16 mouse cellular contexts compared by ENCODE assay signal in the genomic region with DNA sequence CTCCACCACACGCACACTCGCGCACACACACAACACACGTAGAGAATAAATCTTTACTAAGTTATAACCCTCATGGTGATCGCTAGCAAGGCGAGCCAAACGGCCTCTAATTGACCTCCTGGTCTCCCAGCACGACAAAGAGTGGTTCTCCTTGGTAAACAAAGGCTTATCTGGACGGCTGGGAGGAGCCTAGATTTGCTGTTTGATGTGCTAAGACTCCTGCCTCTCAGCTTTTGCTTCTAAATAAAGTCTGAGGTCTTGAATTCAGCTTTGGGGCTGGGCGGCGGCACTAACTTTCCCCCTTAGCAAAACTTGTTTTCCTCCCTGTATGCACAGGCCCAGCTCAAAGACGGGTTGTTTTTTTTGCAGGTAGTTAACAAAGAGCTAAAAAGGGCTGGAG. TPM values are rescaled to one million over a fixed set of nuclear protein-coding genes. Genes with fewer than 3 reads are reported as not detected.
A peak's percentile ranks its signal among the peaks of the same experiment; 100 is the strongest.
DNase-seq lines count a peak whose midpoint lies in the region; ATAC-seq lines count a peak whose summit lies in the region.
"Had no signal": no experiment of that assay in that cellular context is flagged by ENCODE, and none has a peak within 500 bp of the region (broad histone marks: within the 10 kb centered on the region; RNA-seq: fewer than 3 reads in every experiment).

No protein-coding gene starts in this region.

- H3K4me1 ChIP-seq in forebrain, embryonic 11.5 days (replicated peaks; ENCODE audit: control insufficient read depth, insufficient read depth, low read length) = peaks cover 5% of the 10 kb centered on the region
- peaks cover 3% of the 10 kb centered on the region for H3K4me1 ChIP-seq in forebrain, embryonic 13.5 days
- peaks cover 14% of the 10 kb centered on the region for H3K4me1 ChIP-seq in lung, embryonic 15.5 days
- peaks cover 16% of the 10 kb centered on the region for H3K4me1 ChIP-seq in stomach, embryonic 16.5 days (ENCODE audit: control insufficient read depth, insufficient read depth, low read length)

- H3K27ac ChIP-seq in forebrain, embryonic 11.5 days (ENCODE audit: low read depth, low read length) = no peak overlapping the region
- no peak overlapping the region for H3K27ac ChIP-seq in forebrain, embryonic 13.5 days
- H3K27ac ChIP-seq in lung, embryonic 15.5 days = peak overlapping the region; percentile 37; the same call in 1 of the 2 replicates
- H3K27ac ChIP-seq in stomach, embryonic 16.5 days (ENCODE audit: low read length) = peak overlapping the region; percentile 64
- H3K27ac ChIP-seq: embryonic facial prominence, embryonic 13.5 days; forebrain, embryonic 12.5 days; hindbrain, embryonic 14.5 days had no signal

- WGBS in forebrain, embryonic 11.5 days = 22% methylated on average over 12 of the region's 12 CpGs
- 18% methylated on average over 12 of the region's 12 CpGs for whole genome bisulfite sequencing in forebrain, embryonic 13.5 days
- WGBS in lung, embryonic 15.5 days = 28% methylated on average over 12 of the region's 12 CpGs
- 24% methylated on average over 12 of the region's 12 CpGs for WGBS in stomach, embryonic 16.5 days

- H3K27me3 ChIP-seq in forebrain, embryonic 11.5 days (ENCODE audit: control insufficient read depth, insufficient read depth, low read length) = peaks cover 3% of the 10 kb centered on the region; the same call in 1 of the 2 replicates
- H3K27me3 ChIP-seq in forebrain, embryonic 13.5 days = 0 out of 2 replicates have a peak, but pooled peaks cover 11% of the 10 kb centered on the region
- peaks cover 13% of the 10 kb centered on the region for H3K27me3 ChIP-seq in lung, embryonic 15.5 days
- no peaks in the 10 kb centered on the region for H3K27me3 ChIP-seq in stomach, embryonic 16.5 days (ENCODE audit: control insufficient read depth, insufficient read depth, low read length)

- no peak overlapping the region for H3K4me3 ChIP-seq in forebrain, embryonic 11.5 days (ENCODE audit: low read depth, low read length)
- H3K4me3 ChIP-seq in forebrain, embryonic 13.5 days = no peak overlapping the region
- H3K4me3 ChIP-seq in lung, embryonic 15.5 days = no peak overlapping the region
- H3K4me3 ChIP-seq in stomach, embryonic 16.5 days (replicated peaks; ENCODE audit: low read length) = no peak overlapping the region
- H3K4me3 ChIP-seq: embryonic facial prominence, embryonic 13.5 days; forebrain, embryonic 12.5 days had no signal

- no peak for ATAC-seq in forebrain, embryonic 11.5 days (replicated peaks; ENCODE audit: low FRiP score)
- no peak for ATAC-seq in forebrain, embryonic 13.5 days
- ATAC-seq in lung, embryonic 15.5 days (ENCODE audit: borderline replicate concordance, extremely low read depth, low FRiP score, low TSS enrichment) = no peak
- peak; percentile 73; the same call in 1 of the 2 replicates for ATAC-seq in stomach, embryonic 16.5 days (ENCODE audit: insufficient read depth, low FRiP score)

- no peak overlapping the region for H3K4me2 ChIP-seq in forebrain, embryonic 11.5 days (ENCODE audit: low read depth, low read length, severe bottlenecking)
- no peak overlapping the region for H3K4me2 ChIP-seq in forebrain, embryonic 13.5 days
- H3K4me2 ChIP-seq in lung, embryonic 15.5 days = no peak overlapping the region
- no peak overlapping the region for H3K4me2 ChIP-seq in stomach, embryonic 16.5 days (ENCODE audit: low read depth, low read length)
- H3K4me2 ChIP-seq: embryonic facial prominence, embryonic 13.5 days; forebrain, embryonic 12.5 days; hindbrain, embryonic 14.5 days had no signal

- H3K9me3 ChIP-seq in forebrain, embryonic 11.5 days (ENCODE audit: control insufficient read depth, low read length) = no peaks in the 10 kb centered on the region
- no peaks in the 10 kb centered on the region for H3K9me3 ChIP-seq in forebrain, embryonic 13.5 days (replicated peaks)
- no peaks in the 10 kb centered on the region for H3K9me3 ChIP-seq in lung, embryonic 15.5 days
- 0 out of 2 replicates have a peak, but pooled peaks cover 3% of the 10 kb centered on the region for H3K9me3 ChIP-seq in stomach, embryonic 16.5 days (replicated peaks; ENCODE audit: control insufficient read depth, low read length)
- H3K9me3 ChIP-seq: forebrain, embryonic 12.5 days had no signal

- no peak overlapping the region for H3K9ac ChIP-seq in forebrain, embryonic 11.5 days (ENCODE audit: low read length)
- no peak overlapping the region for H3K9ac ChIP-seq in forebrain, embryonic 13.5 days
- no peak overlapping the region for H3K9ac ChIP-seq in lung, embryonic 15.5 days
- H3K9ac ChIP-seq in stomach, embryonic 16.5 days (ENCODE audit: low read length) = no peak overlapping the region
- H3K9ac ChIP-seq: embryonic facial prominence, embryonic 13.5 days; forebrain, embryonic 12.5 days; hindbrain, embryonic 14.5 days had no signal

- no peaks in the 10 kb centered on the region for H3K36me3 ChIP-seq in forebrain, embryonic 11.5 days (ENCODE audit: control insufficient read depth, insufficient read depth, low read length)
- no peaks in the 10 kb centered on the region for H3K36me3 ChIP-seq in forebrain, embryonic 13.5 days (ENCODE audit: poor library complexity, severe bottlenecking)
- H3K36me3 ChIP-seq in lung, embryonic 15.5 days = no peaks in the 10 kb centered on the region
- no peaks in the 10 kb centered on the region for H3K36me3 ChIP-seq in stomach, embryonic 16.5 days (ENCODE audit: control insufficient read depth, insufficient read depth, low read length)
- H3K36me3 ChIP-seq: embryonic facial prominence, embryonic 13.5 days; forebrain, embryonic 12.5 days had no signal

- DNase-seq in forebrain, embryonic 11.5 days (ENCODE audit: low spot score) = peak; percentile 48
- DNase-seq in lung, postnatal 14 days = no peak
- peak; percentile 46 for DNase-seq in embryo, embryonic 10.5 days (ENCODE audit: low spot score)
- DNase-seq in right cerebral cortex, postnatal 25 days = no peak
- DNase-seq in thymus, postnatal 0 days (ENCODE audit: low spot score) = no peak
- DNase-seq: adrenal gland, postnatal 10 days; cerebellum, adult 9-11 months; kidney, adult 18-20 months; kidney, postnatal 36 days; thymus, postnatal 4 days had no signal

RNA-seq across cellular contexts. Expression of a gene that starts 5.0 kb away (rescaled TPM):
- 16.1 and 18.1 TPM in 2 replicates for polyA plus RNA-seq in forebrain, embryonic 11.5 days (2014; fragmentation: Nextera tagmentation; extraction: Ambion mirVana)
- 10.5 and 11.2 TPM in 2 replicates for polyA plus RNA-seq in forebrain, embryonic 13.5 days (2015; fragmentation: Nextera tagmentation; extraction: Ambion mirVana)
- polyA plus RNA-seq in lung, embryonic 15.5 days (2015; fragmentation: Nextera tagmentation; extraction: Ambion mirVana) = 3.0 and 4.2 TPM in 2 replicates
- 9.8 and 10.5 TPM in 2 replicates for polyA plus RNA-seq in stomach, embryonic 16.5 days (2015; fragmentation: Nextera tagmentation; extraction: Ambion mirVana)
- 1.4 and 1.5 TPM in 2 replicates for polyA plus RNA-seq in thymus, postnatal 0 days (2015; fragmentation: Nextera tagmentation; extraction: Ambion mirVana)

Comparison
In these comparisons a context has a peak if more than half of its experiments do, and no peak if none do; other contexts are left out.
1. DNase-seq: peak in forebrain, embryonic 11.5 days (single experiment) and embryo, embryonic 10.5 days (single experiment); none in lung, postnatal 14 days (single experiment), right cerebral cortex, postnatal 25 days (single experiment) and thymus, postnatal 0 days (single experiment).
2. H3K27ac ChIP-seq: peak in lung, embryonic 15.5 days (single experiment) and stomach, embryonic 16.5 days (single experiment); none in forebrain, embryonic 11.5 days (single experiment) and forebrain, embryonic 13.5 days (single experiment).